Mouse (Mus musculus) CH12.LX (cell line): ENCODE measurements around the gene Gstm3.

Source experiments
- CTCF ChIP-seq, 2 experiments: IDR thresholded peaks in 1 of 2; conservative IDR thresholded peaks in 1 of 2; 2 replicates each; pipeline ENCODE4 v1.5.1; 2011 to 2012; ENCODE audit warnings: low read depth in 2 of 2, low read length in 2 of 2, improper control_type of control experiment in 1 of 2, inconsistent platforms in 1 of 2, mild to moderate bottlenecking in 1 of 2, moderate library complexity in 1 of 2
- ETS1 ChIP-seq: conservative IDR thresholded peaks from 2 replicates; pipeline ENCODE4 v1.6.1; 2012; ENCODE audit warnings: low read depth, mild to moderate bottlenecking, inconsistent platforms, low read length, improper control_type of control experiment, moderate library complexity
- NRF1 ChIP-seq: IDR thresholded peaks from 2 replicates; pipeline ENCODE4 v1.6.1; 2014; ENCODE audit warnings: low read depth, mild to moderate bottlenecking, inconsistent platforms, low read length, improper control_type of control experiment, moderate library complexity
- POLR2A ChIP-seq: IDR thresholded peaks from 2 replicates; pipeline ENCODE4 v1.6.1; 2011; ENCODE audit warnings: low read depth, mild to moderate bottlenecking, improper control_type of control experiment, low read length
- ZKSCAN1 ChIP-seq: IDR thresholded peaks from 2 replicates; pipeline ENCODE4 v1.6.1; 2012; ENCODE audit warnings: low read depth, inconsistent platforms, low read length, improper control_type of control experiment, borderline replicate concordance
- ZMIZ1 ChIP-seq: IDR thresholded peaks from 2 replicates; pipeline ENCODE4 v1.6.1; 2012; ENCODE audit warnings: low read depth, mild to moderate bottlenecking, inconsistent platforms, low read length, improper control_type of control experiment

DNA sequence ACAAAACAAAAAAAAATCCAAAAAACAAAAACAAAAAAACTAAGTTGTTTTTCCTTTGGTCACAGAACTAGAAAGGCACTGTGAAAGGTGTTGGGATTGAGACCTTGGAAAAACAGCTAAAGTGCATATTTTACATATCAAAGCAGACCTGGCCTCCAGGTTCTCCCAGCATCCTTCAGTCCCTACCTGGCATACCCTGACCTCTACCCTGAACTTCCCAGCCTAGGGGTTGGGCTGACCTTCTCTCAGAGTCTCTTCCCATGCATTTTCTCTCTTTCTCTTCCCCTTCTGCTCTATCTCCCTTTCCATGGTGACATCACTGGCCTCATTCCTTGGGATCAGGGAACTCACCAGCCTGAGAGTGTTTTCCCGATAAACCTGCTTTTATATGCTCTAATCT is 3.5 kb downstream of the Gstm3 start:
- no peak for TF ChIP-seq NRF1
- TF ChIP-seq CTCF (conservative IDR thresholded peaks at IDR 0.05 in 1 of 2, IDR thresholded peaks at IDR 0.05 in 1 of 2; ENCODE audit: low read depth in 2 of 2, low read length in 2 of 2): no peak
- TF ChIP-seq ZKSCAN1: no peak
- no peak for TF ChIP-seq POLR2A
- TF ChIP-seq ETS1: no peak
- TF ChIP-seq ZMIZ1: no peak
